Mouse (Mus musculus): ENCODE measurements at regions not wholly inside any gene's neighbourhood (a gene's known extent, or its start where the extent isn't known, plus 50 kb on each side); places are given as distances from the start of the nearest gene placed in this dataset.

- no peak for DNase-seq (ENCODE audit: low read depth, low spot score)
Measured at GRCm38 (mm10) chr9:94589672-94590071, 51.8 kb upstream of the 1190002N15Rik start.

- DNase-seq (ENCODE audit: low read depth, low spot score) = no peak
Measured at GRCm38 (mm10) chr9:94604993-94605392, 64.7 kb upstream of the Slc9a9 start.

GRCm38 (mm10) chr9:94606422-94606821 is 63.3 kb upstream of the Slc9a9 start:
- peak; percentile 40 for DNase-seq (ENCODE audit: low read depth, low spot score)

GRCm38 (mm10) chr9:94607011-94607749 is 62.5 kb upstream of the Slc9a9 start:
- peak; percentile 78 for DNase-seq (ENCODE audit: low read depth, low spot score)

- no peak for DNase-seq (ENCODE audit: low read depth, low spot score)
Measured at GRCm38 (mm10) chr9:94607750-94608106, 62.0 kb upstream of the Slc9a9 start.

- DNase-seq (ENCODE audit: low read depth, low spot score) = no peak
Measured at GRCm38 (mm10) chr9:94610101-94610500, 59.6 kb upstream of the Slc9a9 start.

- DNase-seq (ENCODE audit: low read depth, low spot score) = peak; percentile 92
Measured at GRCm38 (mm10) chr9:94610600-94611337, 58.9 kb upstream of the Slc9a9 start.

- DNase-seq (ENCODE audit: low read depth, low spot score) = peak; percentile 91
Measured at GRCm38 (mm10) chr9:94613891-94614671, 55.6 kb upstream of the Slc9a9 start.

GRCm38 (mm10) chr9:94615205-94615604 is 54.5 kb upstream of the Slc9a9 start:
- DNase-seq (ENCODE audit: low read depth, low spot score) = no peak

- no peak for DNase-seq (ENCODE audit: low read depth, low spot score)
Measured at GRCm38 (mm10) chr9:94618079-94618786, 51.5 kb upstream of the Slc9a9 start.

All from brain, adult 2 months (tissue).